Comparison of ENCODE assay signal across 26 mouse cellular contexts in the genomic region with DNA sequence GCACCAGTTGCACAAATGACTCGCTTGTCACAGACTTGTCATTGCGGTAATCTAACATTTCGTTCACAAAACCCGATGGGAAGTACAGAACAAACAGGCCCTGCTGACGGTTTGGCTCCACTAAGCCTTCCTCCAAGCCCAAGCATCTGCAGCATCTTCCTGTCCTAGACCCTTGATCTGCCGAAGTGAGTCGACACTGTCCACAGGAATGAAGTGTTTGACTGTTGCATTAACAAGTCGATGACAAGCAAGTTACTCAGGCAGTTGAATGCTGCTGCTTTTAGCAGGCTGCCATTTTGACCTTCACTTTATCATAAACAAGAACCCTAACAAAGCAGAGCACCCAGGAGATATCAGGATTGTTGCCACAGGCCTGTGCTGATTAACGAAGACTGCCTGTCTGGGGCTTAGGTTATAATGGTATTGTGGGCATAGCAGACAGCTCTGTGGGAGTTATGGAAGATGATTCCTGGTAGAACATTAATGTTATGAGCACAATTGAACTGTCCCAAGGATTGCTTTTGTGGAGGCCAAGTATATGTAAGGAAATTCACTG.
DNase-seq lines count a peak whose midpoint lies in the region; ATAC-seq and TF ChIP-seq lines count a peak whose summit lies in the region.
"Had no signal": no experiment of that assay in that cellular context is flagged by ENCODE, and none has a peak within 500 bp of the region (broad histone marks: within the 10 kb centered on the region; RNA-seq: fewer than 3 reads in every experiment).

No protein-coding gene starts in this region.

- TF ChIP-seq CTCF in heart, adult 2 months (IDR thresholded peaks at IDR 0.05): no peak
- no peak for TF ChIP-seq CTCF in layer of hippocampus, adult 2 months (conservative IDR thresholded peaks at IDR 0.05)
- TF ChIP-seq CTCF in heart, postnatal 0 days (IDR thresholded peaks at IDR 0.05; ENCODE audit: low read depth): no peak

- H3K9ac ChIP-seq in heart, adult 2 months (ENCODE audit: low read depth, low read length): no peak overlapping the region
- no peak overlapping the region for H3K9ac ChIP-seq in heart, embryonic 15.5 days
- H3K9ac ChIP-seq in heart, postnatal 0 days (replicated peaks; ENCODE audit: low read depth, low read length): no peak overlapping the region
- H3K9ac ChIP-seq: intestine, embryonic 15.5 days; liver, embryonic 15.5 days; midbrain, embryonic 15.5 days; neural tube, embryonic 12.5 days had no signal

- no peaks in the 10 kb centered on the region for H3K9me3 ChIP-seq in heart, embryonic 15.5 days (replicated peaks)
- H3K9me3 ChIP-seq in heart, postnatal 0 days (replicated peaks; ENCODE audit: control insufficient read depth, low read length): no peaks in the 10 kb centered on the region
- H3K9me3 ChIP-seq: forebrain, embryonic 10.5 days; G1E; hindbrain, embryonic 10.5 days; intestine, embryonic 15.5 days; liver, embryonic 15.5 days; midbrain, embryonic 15.5 days; neural tube, embryonic 12.5 days had no signal

- intact Hi-C loops in heart, adult 2 months (cut with DNase I): loop anchor here (5.0 kb wide), 1 partner anchor 198 kb away; no protein-coding TSS in a partner anchor
- intact Hi-C loops in heart, postnatal 14 days (cut with DNase I): loop anchor here (5.0 kb wide), 1 partner anchor 178 kb away; no protein-coding TSS in a partner anchor

- H3K4me3 ChIP-seq in heart, adult 2 months: no peak overlapping the region
- H3K4me3 ChIP-seq in heart, embryonic 15.5 days: no peak overlapping the region
- no peak overlapping the region for H3K4me3 ChIP-seq in layer of hippocampus, adult 2 months
- H3K4me3 ChIP-seq in heart, postnatal 0 days (ENCODE audit: low read depth, low read length): no peak overlapping the region
- H3K4me3 ChIP-seq: forebrain, embryonic 10.5 days; hindbrain, embryonic 10.5 days; intestine, embryonic 15.5 days; left cerebral cortex, adult 2 months; liver, embryonic 15.5 days; midbrain, embryonic 15.5 days; neural tube, embryonic 12.5 days had no signal

- no peak overlapping the region for H3K4me2 ChIP-seq in heart, embryonic 15.5 days
- H3K4me2 ChIP-seq in heart, postnatal 0 days (ENCODE audit: low read depth, low read length): no peak overlapping the region
- H3K4me2 ChIP-seq: intestine, embryonic 15.5 days; liver, embryonic 15.5 days; midbrain, embryonic 15.5 days; neural tube, embryonic 12.5 days had no signal

- no peaks in the 10 kb centered on the region for H3K27me3 ChIP-seq in heart, adult 2 months (ENCODE audit: control insufficient read depth, insufficient read depth, low read length)
- no peaks in the 10 kb centered on the region for H3K27me3 ChIP-seq in heart, embryonic 15.5 days
- no peaks in the 10 kb centered on the region for H3K27me3 ChIP-seq in heart, postnatal 0 days (ENCODE audit: control insufficient read depth, insufficient read depth, low read length)
- H3K27me3 ChIP-seq: CH12.LX; intestine, embryonic 15.5 days; liver, embryonic 15.5 days; midbrain, embryonic 15.5 days; neural tube, embryonic 12.5 days; Patski had no signal

- TF ChIP-seq POLR2A in heart, adult 2 months (IDR thresholded peaks at IDR 0.05; ENCODE audit: insufficient read depth, low read depth, low read length): no peak

- no peak for DNase-seq in heart, adult 2 months
- DNase-seq in heart, adult 18-20 months: no peak
- DNase-seq in heart, postnatal 14 days: no peak
- no peak for DNase-seq in layer of hippocampus, adult 2 months (ENCODE audit: low spot score in 2 of 2)
- no peak for DNase-seq in layer of hippocampus, adult 9-11 months
- peak; percentile 40 for DNase-seq in heart, postnatal 0 days (ENCODE audit: low spot score)
- DNase-seq: adrenal gland, postnatal 36 days; B cell, adult 2 months; cerebellum, adult 11 months; retina, postnatal 1 day; right cerebral cortex, postnatal 25 days; thymus, postnatal 14 days had no signal

- peaks cover 4% of the 10 kb centered on the region for H3K79me2 ChIP-seq in heart, adult 2 months (replicated peaks; ENCODE audit: control insufficient read depth, insufficient read depth, low read length)

- no peak for TF ChIP-seq EP300 in heart, adult 2 months (IDR thresholded peaks at IDR 0.05; ENCODE audit: insufficient read depth, low read depth, low read length)
- no peak for TF ChIP-seq EP300 in heart, postnatal 0 days (IDR thresholded peaks at IDR 0.05; ENCODE audit: low read depth)

- 44% methylated on average over 9 of the region's 9 CpGs for WGBS in heart, adult 2 months
- 35% methylated on average over 9 of the region's 9 CpGs for WGBS in heart, embryonic 15.5 days
- 29% methylated on average over 9 of the region's 9 CpGs for WGBS in heart, postnatal 0 days

- peaks cover 40% of the 10 kb centered on the region for H3K36me3 ChIP-seq in heart, adult 2 months (ENCODE audit: control insufficient read depth, insufficient read depth, low read length)
- H3K36me3 ChIP-seq in heart, embryonic 15.5 days: no peaks in the 10 kb centered on the region
- H3K36me3 ChIP-seq in heart, postnatal 0 days (replicated peaks; ENCODE audit: control insufficient read depth, insufficient read depth, low read length): 0 out of 2 replicates have a peak, but pooled peaks cover 3% of the 10 kb centered on the region
- H3K36me3 ChIP-seq: forebrain, embryonic 10.5 days; G1E; hindbrain, embryonic 10.5 days; intestine, embryonic 15.5 days; liver, embryonic 15.5 days; midbrain, embryonic 15.5 days; neural tube, embryonic 12.5 days had no signal

- peak overlapping the region; percentile 8 for H3K27ac ChIP-seq in heart, adult 2 months
- H3K27ac ChIP-seq in heart, embryonic 15.5 days: peak overlapping the region; percentile 31
- peak overlapping the region; percentile 15 for H3K27ac ChIP-seq in layer of hippocampus, adult 2 months
- peak overlapping the region; percentile 66 for H3K27ac ChIP-seq in heart, postnatal 0 days (ENCODE audit: low read depth)
- H3K27ac ChIP-seq: forebrain, embryonic 10.5 days; hindbrain, embryonic 10.5 days; intestine, embryonic 15.5 days; left cerebral cortex, adult 2 months; liver, embryonic 15.5 days; macrophage; midbrain, embryonic 15.5 days; neural tube, embryonic 12.5 days had no signal

- no peak for ATAC-seq in heart, embryonic 15.5 days (replicated peaks; ENCODE audit: insufficient number of reproducible peaks, insufficient read depth, low FRiP score, low read depth)
- no peak for ATAC-seq in heart, postnatal 0 days (ENCODE audit: insufficient read depth, low read depth)
- ATAC-seq: forebrain, embryonic 16.5 days; hindbrain, embryonic 16.5 days; intestine, embryonic 15.5 days; midbrain, embryonic 15.5 days; Patski had no signal

- peaks cover 21% of the 10 kb centered on the region for H3K4me1 ChIP-seq in heart, adult 2 months (ENCODE audit: control insufficient read depth, insufficient read depth, low read length)
- peaks cover 16% of the 10 kb centered on the region; the same call in 1 of the 2 replicates for H3K4me1 ChIP-seq in heart, embryonic 15.5 days (replicated peaks)
- H3K4me1 ChIP-seq in heart, postnatal 0 days (ENCODE audit: control insufficient read depth, insufficient read depth): peaks cover 11% of the 10 kb centered on the region
- H3K4me1 ChIP-seq: forebrain, embryonic 10.5 days; intestine, embryonic 15.5 days; liver, embryonic 15.5 days; midbrain, embryonic 15.5 days; neural tube, embryonic 12.5 days had no signal

Comparison
In these comparisons a context has a peak if more than half of its experiments do, and no peak if none do; other contexts are left out.
1. H3K27ac ChIP-seq: peak in every context shown above with its lines; median percentile 66 in heart, postnatal 0 days; 31 in heart, embryonic 15.5 days; 15 in layer of hippocampus, adult 2 months; 8 in heart, adult 2 months.